Mouse (Mus musculus): ENCODE data around the gene Sec14l1. TPM values are rescaled to one million over a fixed set of nuclear protein-coding genes. Genes with fewer than 3 reads are reported as not detected.

Gene Sec14l1
- total RNA-seq, 2 experiments from 2014 or later, result 86.8 to 98.2 TPM

- no peak for DNase-seq
Measured at GRCm38 (mm10) chr11:117154088-117154815, 39.3 kb downstream of the Sec14l1 start.

DNA sequence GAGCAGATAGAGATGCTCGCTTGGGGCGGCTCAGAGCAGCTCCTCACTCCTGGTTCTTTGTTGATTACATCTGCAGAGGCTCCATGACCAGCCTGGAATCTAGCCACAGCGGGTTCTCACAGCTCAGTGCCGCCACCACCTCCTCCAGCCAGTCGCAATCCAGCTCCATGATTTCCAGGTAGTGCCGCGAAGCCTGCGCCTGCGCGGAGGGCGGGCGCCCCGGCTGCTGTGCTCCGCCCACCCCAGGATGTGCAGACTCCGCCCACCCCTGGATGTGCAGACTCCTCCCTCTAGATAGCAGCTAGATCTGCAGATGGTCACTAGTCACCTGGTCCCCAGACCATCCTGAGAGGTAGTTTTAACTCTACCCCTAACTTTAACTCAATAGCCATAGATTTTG, 41.8 kb downstream of the Sec14l1 start:
- no peak for DNase-seq

DNA sequence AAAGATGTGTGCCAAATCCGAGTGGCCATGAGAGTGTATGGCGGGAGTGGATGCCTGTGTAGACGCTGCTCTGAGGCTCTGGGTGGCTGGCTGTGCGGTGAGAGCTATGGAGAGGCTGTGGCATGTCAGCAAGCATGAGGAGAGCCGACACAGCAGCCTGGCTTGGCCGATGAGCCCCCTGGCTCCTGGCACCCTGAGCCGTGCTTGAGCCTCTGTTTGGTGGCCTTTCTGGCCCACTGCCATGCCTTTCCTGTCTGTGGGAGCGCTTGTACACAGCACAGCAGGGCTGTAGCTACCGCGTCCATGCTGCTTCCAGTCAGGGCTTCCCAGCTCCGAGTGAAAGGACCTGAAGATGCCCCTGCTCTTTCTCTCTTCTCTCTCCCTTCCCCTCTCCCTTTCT, 43.4 kb downstream of the Sec14l1 start:
- no peak for DNase-seq

- peak in 1 of 2 experiments; percentile 40 for DNase-seq
Measured at GRCm38 (mm10) chr11:117159257-117159945, 44.4 kb downstream of the Sec14l1 start.

DNA sequence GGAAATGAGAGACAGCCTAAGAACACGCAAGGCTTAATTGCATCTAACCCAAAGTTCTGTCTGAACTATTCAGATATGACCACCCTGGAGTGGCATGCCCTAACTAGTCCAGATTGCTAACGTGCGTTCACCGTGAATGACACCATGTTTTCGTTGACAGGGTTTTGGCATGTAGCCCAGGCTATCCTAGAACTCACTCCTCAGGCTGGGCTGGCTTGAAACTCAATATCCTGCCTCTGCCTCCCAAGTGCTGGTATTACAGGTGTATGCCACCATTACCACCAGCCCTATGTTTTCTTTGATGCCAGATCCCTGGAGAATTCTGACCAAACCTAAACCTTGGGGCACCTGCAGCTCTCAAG, 45.0 kb downstream of the Sec14l1 start:
- peak; percentile 39 to 40 for DNase-seq

DNA sequence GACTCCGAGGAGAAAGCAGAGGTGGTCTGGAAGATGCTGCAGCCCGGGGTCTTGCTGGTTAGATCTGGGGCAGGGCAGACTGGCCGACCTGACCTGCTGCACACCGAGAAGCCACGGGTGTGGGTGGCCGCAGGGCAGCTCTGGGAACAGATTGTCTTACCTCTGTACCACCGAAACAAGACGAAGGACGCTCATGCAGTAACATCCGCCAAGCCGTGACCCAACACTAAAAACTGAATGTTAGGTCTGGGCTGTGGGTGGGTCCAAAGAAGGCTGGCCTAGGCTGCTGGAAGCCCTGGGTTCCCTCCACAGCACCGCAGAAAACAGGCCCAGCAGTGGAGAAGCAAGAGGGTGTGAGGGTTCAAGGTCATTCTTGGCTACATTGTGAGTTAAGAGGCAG, 45.8 kb downstream of the Sec14l1 start:
- DNase-seq, result no peak

GRCm38 (mm10) chr11:117161574-117161973, 46.6 kb downstream of the Sec14l1 start:
- no peak for DNase-seq

- no peak for DNase-seq
Measured at GRCm38 (mm10) chr11:117163098-117163497, 48.1 kb downstream of the Sec14l1 start.

DNA sequence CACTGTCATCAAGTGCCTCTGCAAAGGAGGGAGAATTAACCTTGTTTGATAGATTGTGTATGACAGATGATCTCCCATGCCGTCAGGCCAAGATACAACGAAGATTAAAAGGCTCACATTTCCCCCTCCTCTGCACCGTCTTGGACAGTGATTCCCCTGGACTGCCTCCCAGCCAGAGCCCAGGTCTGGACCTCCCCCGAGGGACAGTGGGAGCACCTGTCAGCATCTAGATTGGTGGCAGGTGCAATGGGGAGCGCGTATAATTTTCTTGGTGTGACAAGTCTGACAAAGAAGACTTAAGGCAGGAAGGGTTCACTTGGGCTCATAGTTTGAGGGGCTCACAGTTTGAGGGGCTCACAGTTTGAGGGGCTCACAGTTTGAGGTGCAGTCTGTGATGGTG, 48.8 kb downstream of the Sec14l1 start:
- DNase-seq, result no peak

DNA sequence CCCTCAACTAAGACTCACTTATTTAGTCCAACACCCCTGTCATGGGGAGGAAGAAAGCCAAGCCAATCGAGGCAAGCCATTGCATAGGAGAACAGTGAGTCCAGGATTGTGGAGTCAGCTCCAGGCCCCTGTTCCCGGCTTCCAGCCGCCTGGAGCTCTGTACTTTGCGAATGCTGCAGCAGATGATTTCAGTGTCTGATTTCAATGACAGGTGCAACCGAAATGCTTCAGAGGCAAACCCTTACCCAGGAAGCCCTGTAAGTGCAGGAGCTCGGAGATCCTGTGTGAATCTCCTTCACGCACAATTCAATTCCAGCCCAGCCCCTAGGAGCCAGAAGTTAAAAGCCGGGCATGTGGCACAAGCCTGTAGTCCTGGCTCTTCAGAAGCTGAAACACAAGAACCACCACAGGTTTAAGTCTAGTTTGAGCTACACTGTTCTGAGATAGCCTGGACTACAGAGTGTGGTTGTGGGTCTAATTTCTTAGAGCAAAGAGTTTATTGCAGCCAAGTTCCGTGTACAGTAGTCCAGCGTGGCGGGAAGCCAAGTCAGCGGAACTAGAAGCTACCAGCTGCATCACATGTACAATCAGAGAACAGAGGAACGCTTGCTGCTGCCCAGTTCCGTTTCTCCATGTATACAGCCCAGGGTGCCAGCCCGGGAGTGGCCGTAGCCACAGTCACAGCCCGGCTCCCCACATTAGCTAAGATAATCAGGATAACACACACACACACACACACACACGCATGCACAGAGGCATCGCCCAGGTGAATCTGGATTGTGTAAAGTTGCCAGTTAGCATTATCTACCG, 53.5 kb downstream of the Sec14l1 start:
- peak in 1 of 2 experiments; percentile 51 for DNase-seq

GRCm38 (mm10) chr11:117169088-117169635, 54.2 kb downstream of the Sec14l1 start:
- no peak for DNase-seq

GRCm38 (mm10) chr11:117169801-117170565, 55.0 kb downstream of the Sec14l1 start:
- DNase-seq, result no peak

DNA sequence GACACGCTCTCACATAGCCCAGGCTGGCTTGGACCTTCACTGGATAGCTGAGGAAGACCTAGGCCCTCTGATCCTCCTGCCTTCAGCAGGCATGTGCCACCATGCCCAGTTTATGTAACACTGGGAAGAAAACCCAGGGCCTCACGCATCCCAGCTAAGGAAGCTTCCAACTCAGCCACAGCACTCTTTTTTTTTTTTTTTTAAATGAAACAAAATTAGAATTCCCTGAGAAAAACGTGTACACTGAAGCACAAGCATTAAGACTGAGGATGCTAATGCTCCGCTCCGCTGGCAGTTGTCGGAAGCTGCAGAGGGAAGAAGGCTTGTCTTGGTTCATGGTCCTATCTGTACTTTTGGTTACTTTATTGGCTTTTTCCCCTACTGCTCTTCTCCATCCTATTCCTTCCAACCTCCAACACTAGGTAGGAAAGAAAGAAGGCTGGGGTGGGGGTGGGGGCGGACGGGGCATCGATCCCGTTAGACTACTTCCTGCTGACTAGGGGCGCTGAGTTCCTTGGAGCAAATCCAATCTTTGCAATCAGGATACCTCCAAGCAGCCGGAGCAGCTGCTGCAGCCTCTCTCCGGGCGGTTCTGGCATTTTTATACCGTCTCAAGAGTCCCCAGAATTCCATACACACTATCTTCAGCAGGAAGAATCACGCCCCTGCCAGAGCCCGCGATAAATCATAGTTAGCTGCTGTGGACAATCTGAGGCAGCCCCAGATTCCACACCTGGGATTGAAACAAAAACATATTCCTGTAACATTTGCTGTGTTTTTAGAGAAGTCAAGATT, 59.3 kb downstream of the Sec14l1 start:
- DNase-seq, result no peak

GRCm38 (mm10) chr11:117174924-117175323, 60.0 kb downstream of the Sec14l1 start:
- DNase-seq, result peak; percentile 56 to 67

GRCm38 (mm10) chr11:117175472-117175871, 60.5 kb downstream of the Sec14l1 start:
- no peak for DNase-seq

- no peak for DNase-seq
Measured at GRCm38 (mm10) chr11:117176304-117176703, 61.3 kb downstream of the Sec14l1 start.

DNA sequence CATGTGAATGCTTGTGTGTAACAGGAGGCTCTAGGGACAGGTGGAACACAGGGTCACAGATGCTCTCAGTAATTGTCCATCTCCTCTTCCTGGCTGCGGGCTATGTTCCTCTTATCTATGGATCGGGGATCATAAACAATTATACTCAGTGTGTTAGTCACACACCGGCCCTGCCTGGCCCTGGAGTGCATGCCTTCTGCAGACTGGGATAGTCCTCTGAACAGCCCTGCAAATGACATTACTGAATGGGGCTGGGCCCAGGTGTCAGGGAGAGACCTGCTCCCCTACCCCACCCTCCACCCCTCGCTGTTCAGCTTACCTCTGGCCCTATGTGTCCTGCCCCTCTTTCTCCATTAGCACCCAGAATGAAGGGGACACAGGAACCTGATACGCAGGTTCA, 61.9 kb downstream of the Sec14l1 start:
- no peak for DNase-seq

- peak; percentile 91 to 98 for DNase-seq
Measured at GRCm38 (mm10) chr11:117177303-117177979, 62.5 kb downstream of the Sec14l1 start.

DNA sequence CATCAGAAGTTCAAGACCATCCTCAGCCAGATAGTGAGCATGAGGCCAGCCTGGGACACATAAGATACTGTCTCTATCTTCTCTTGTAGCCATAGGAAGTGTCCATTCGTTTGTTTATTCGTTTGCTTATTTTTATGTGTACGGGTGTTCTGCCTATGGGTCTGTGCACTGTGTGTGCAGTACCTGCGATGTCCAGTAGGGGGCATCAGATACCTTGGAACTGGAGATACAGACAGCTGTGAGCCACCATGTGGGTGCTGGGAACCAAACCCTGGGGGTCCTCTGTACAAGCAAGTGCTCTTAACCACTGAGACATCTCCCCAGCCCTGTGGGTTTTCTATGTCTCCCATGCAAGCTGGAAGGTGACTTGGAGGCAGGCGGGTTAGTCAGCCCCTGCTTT, 64.9 kb downstream of the Sec14l1 start:
- DNase-seq, result no peak

DNA sequence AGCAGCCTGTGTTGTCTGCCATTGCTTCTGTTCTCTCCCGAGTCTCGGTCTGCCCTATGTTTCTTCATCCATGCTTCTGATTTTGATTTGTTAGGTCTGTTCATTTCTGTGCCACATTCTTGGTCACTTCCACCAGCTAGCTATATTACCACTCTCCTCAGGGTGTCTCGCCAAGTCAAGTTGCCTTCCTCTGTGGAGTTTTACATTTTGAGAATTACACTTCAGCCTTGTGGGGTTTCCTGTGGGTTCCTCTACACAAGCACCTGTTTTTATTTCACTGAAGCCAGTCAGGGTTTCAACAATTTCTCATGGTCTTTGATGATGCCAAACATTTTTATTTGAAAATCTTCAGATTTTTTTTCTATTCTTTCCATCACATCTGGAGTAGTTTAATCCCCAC, 67.8 kb downstream of the Sec14l1 start:
- DNase-seq, result no peak

Measured in heart, adult 18-20 months (tissue).